Mouse (Mus musculus) cerebellum, adult 2 months (tissue): ENCODE results near the gene Spats1.

Source experiments
- CTCF ChIP-seq: fragments of 200-500 bp; IDR thresholded peaks from 2 replicates; pipeline ENCODE4 v1.5.1; 2011; ENCODE audit warnings: low read depth, mild to moderate bottlenecking, control low read depth, low read length, moderate library complexity, borderline replicate concordance; ENCODE audit not compliant: insufficient read depth
- POLR2A ChIP-seq: fragments of 200-500 bp; IDR thresholded peaks from 2 replicates; pipeline ENCODE4 v1.6.1; 2011; ENCODE audit warnings: low read length, control low read depth, borderline replicate concordance; ENCODE audit not compliant: insufficient read depth

DNA sequence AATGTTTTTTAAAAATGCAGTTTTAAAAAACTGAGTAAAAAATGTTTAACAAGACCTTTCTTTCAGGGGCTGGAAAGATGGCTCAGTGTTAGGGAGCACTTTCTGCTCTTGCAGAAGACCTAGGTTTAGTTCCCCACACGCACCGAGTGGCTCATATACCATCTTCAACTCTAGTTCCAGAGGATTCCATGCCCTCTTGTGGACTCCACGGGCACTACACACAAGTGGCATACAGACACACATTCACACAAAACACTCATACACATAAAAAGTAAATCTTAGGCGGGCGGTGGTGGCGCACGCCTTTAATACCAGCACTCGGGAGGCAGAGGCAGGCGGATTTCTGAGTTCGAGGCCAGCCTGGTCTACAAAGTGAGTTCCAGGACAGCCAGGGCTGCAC, 68.9 kb downstream of the Spats1 start:
- TF ChIP-seq CTCF (no peak), POLR2A (no peak)
